Mouse (Mus musculus) urinary bladder, postnatal 14 days (tissue): ENCODE measurements around the gene Psma5.

ENCODE experiments used
- DNase-seq: peaks from one replicate; pipeline ENCODE4 v3.0.0; 2021; ENCODE audit warnings: low spot score

The Psma5 gene

DNA sequence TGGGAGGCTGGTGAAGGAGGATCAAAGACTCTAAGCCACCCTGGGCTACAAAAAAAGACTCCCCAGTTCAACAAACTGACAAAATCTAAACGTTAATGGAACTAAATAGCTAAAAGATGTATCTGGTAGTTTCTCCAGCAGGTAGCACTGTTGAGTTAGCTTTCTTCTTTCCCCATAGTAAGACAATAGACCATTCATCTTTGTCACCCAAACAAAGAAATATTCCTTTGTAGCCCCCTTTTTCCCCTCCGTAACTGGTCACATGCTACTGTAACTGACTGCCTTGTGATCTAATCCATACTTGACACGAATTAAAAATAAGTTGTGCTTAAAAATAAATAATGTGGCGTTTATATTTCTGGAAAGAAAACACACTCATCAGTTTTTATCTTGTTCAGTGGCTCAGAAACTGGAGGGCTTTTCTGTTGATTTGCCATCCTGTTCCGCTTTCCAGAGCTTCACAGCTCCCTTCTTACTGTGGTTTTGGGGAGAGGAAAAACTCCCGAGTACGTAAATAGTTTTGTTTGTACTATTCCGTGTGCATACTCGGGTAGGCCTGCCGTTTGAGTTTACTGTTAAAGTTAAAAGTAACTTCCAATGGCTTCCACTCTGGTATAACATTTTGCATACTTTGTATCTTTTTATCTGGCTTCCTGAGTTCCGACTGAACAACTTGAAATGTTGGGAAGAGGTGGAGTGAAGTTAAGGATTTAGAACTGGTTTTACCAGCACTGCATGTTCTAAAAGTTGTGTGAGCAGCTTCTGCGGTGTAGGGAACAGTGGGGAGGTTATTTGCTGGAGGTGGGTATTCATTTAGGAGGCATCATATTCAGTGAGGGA, 25.9 kb downstream of the Psma5 start:
- DNase-seq: no peak

DNA sequence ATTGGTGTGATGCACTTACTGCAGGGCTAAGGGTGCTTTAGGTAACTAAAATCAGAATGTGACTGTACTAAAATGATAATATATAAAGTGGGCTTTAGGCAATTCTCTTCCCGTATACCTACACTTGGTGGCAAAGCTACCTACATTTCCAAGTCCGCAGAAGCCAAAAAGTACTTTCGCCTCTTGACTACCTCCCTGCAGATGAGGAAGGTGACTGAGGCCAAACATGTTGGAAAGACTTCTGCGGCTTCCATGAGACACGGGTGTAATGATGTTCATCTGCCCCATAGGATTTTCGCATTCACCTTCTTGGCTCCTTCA, 26.5 kb downstream of the Psma5 start:
- no peak for DNase-seq

DNA sequence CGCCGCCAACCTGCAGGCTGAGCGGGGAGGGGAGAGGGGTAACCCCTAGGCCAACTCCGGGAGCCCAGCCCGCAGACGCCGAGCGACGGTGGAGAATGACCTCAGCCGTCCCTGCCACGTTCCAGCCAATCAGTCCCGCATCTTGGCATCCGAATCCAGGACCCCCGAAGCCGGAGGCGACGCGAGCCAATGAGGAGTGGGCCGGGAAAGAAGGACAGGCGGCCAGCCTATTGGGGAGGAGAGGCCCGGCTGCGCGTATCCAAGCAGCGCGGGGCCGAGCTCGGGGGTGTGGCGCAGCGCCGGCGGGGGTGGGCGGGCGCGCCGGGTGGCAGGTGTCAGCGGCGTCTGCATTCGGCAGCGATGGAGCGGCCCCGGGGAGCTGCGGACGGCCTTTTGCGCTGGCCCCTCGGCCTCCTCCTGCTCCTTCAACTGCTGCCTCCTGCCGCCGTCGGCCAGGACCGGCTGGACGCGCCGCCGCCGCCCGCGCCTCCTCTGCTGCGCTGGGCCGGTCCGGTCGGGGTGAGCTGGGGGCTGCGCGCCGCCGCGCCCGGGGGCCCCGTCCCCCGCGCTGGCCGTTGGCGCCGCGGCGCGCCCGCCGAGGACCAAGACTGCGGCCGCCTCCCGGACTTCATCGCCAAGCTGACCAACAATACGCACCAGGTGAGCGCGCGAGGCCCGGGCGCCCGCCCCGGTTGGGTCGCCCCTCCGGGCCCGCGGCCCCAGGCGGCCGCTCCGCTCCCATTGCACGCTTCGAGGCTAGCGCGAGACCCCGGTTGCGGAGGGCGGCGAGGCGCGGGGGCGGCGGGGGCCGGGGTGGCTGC, 27.3 kb downstream of the Psma5 start, which contains the start of gene Sort1:
TSS of gene Sort1 (plus strand) at position 302 of the 821 bp plus-strand sequence.
- peak; percentile 82 for DNase-seq

DNA sequence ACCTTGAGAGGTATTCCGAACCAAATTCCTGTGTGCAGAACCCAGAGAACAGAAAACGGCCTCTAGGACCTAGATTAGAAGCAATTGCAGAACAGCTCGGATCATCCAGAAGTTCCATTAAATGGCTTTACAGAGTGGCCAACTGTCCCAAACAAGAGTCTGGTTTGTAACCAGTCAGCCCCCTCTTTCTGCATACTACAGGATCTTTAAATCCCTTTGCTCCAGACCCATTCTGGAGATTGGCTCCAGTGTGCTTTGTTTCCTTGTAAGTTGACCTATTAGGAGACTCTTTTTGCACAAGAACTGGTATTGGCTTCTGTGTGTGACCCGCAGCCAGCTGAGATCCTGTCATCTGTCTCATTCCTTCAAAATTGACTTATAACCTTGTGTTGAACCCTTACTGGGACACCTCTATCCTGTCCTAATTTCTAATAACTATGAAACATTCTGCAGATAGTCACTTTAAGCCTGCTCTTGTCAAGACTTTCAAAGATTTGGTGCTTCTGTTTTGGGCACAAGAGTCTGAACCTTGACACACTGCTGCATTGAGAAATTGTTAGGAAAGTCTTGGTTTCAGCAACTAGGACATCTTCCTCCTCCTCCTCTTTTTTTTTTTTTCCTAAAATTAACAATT, 28.5 kb downstream of the Psma5 start:
- DNase-seq: no peak

DNA sequence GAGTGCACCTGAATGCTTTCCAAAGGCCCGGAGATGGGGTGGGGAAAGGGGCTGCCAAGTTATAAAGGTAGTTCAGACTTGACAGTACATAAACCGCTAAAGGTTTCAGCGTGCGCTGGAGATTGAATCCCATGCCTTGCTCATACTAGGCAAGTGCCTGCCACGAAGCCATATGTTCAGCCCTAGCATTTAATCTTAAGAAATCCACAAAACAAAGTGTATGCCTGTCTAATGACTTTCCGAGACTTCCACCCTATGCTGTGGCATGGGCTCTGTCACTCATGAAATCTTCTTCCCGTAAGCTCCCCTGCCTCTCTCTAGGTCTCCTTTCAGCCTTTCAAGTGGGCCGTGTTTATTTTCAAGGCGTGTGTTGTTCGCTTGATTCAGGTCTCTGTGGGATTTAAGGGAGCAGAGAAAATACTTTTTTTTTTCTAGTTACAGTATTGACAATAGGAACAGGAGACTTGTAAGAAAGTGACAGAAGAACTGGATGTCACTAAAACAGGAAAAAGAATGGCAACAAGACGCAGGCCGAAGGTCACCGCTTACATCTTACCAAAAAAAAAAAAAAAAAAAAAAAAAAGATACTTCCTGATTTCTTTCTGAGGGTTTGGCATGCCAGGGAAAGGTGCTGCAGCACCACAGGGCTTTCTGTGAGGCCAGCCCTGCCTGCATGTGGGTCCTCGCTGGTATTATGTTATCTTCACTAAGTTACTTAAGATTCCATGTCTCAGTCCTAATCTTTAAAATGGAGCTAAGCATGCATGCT, 30.1 kb downstream of the Psma5 start:
- DNase-seq: no peak

DNA sequence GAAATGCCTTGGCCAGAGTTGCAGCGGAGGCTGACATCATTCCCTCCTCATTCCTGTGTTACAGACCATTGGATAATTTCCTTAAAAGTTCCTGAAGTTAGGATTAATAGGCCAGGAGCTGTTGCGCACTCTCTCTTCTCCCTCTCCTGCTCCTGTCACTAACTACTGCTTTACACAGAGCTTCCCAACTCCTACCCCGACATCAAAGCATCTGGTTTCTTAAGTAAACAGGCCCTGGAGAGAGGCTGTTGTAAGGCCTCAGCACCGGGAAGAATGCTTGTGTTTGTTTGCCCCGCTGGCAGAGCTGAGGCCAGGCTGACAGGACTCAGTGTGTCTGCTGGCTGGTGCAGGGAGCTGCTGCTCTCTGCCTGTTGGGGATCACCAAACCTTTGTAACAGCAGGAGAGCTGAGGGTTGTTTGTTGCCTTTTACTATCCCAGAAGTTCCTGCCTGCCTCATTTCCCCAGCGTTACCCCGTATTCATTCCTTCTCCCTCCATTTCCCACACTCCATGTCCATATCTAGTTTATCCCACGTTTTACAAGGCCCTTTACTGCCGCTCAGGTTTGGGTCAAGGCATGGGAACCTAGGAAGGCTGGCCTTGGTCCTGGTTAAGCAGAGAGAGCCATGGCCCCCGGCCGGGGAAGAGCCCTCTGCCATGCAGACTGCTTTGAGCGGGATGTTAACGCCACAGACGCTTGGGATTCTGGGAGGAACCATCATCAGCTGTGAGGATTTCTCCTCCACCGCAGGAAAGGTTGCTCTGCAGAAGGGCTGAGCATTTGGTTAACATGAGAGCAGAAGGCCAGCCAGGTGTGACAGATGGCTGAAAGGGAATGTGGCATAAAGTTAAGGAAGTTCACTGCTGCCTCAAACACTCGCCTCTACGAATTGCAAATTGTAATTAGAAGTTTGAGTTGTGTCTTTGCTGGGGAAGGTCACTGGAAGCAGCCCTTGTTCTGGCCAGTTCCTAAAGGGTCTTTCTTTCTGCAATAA, 31.4 kb downstream of the Psma5 start:
- DNase-seq: peak; percentile 49

DNA sequence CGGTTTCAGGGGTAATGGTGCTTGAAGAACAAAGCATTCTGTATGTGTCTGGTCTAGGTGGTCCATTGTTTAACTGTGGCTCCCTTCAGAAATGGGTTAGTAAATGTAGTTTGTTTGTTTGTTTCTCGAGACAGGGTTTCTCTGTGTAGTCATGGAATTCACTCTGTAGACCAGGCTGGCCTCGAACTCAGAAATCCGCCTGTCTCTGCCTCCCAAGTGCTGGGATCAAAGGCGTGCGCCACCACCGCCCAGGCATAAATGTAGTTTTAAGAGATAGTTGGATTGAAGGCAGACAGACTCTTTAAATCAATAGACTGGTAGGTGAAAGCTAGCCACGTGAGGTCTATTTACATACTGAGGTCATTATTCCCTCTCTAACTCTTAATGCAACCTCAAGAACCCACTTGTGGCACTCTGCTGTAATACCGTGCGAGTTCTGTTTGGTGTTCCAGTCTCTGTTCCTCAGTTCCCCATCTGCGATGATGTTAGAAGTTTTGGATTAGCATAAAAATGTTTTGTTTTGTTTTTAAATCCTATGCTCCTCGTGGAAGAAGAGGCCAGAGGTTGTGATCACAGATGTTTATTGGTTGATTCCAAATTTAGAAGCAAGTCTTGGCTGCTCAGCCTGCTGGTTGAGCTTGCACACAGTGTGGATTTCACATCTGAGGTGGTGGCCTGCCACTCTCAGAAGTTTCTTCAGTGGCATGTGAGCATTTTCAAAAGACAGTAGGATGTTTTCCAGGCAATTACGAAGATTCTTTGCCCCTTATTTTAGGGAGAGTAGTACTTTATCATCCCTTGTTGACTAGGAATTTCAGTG, 32.8 kb downstream of the Psma5 start:
- no peak for DNase-seq

DNA sequence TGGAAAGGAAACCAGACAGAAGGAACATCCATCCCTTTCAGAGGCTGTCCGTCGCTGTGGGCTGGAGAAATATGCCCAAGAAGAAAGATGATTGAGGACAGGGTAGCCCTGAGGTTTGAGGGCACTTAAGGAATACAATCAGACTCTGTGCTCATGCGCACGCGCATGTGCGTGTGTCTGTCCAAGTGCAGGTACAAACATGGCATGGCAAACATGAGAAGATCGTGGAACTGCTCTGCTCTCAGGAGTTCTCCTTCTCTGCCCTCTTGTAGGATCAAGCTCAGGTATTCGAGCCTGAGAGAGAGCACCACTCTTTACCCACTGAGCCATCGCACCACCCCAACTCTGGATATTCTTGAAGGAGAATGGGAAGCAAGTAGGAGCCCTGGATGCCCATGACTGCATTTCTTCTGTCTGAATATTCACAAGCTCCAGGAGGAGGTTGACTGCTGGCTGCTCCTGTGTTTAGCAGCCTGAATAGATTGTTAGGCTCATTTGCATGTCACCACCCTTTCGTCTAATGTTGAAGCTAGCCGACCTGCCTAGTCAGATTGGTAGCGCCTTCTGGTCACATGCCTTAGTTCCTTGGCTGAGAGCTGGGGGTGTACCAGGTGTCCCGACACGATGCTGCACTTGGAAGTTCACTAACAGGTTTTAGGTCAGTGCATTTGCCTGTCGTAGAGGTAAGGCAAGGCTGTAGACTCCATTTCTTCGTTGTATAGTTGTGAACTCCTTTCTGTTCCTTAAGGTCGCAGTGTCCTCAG, 34.5 kb downstream of the Psma5 start:
- no peak for DNase-seq

DNA sequence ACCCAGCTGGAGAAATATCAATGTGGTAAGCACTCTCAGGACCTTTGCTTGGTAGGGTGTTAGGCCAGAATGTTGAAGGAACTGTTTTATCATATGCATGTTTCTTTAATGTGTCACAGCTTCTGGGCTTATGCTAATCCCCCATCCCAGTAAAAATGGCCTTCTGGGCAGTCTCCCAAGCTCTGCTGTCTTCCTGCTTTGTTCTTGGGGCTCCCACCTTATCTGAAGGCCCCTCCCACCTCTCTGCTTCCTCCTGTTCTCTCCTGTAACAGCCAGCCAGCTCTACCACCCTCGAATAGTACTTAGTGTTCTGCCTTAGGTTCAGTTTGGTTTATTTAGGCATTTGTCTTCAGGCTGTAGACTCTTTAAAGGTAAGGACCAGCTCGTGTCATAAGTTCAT, 37.7 kb downstream of the Psma5 start:
- peak; percentile 61 for DNase-seq

DNA sequence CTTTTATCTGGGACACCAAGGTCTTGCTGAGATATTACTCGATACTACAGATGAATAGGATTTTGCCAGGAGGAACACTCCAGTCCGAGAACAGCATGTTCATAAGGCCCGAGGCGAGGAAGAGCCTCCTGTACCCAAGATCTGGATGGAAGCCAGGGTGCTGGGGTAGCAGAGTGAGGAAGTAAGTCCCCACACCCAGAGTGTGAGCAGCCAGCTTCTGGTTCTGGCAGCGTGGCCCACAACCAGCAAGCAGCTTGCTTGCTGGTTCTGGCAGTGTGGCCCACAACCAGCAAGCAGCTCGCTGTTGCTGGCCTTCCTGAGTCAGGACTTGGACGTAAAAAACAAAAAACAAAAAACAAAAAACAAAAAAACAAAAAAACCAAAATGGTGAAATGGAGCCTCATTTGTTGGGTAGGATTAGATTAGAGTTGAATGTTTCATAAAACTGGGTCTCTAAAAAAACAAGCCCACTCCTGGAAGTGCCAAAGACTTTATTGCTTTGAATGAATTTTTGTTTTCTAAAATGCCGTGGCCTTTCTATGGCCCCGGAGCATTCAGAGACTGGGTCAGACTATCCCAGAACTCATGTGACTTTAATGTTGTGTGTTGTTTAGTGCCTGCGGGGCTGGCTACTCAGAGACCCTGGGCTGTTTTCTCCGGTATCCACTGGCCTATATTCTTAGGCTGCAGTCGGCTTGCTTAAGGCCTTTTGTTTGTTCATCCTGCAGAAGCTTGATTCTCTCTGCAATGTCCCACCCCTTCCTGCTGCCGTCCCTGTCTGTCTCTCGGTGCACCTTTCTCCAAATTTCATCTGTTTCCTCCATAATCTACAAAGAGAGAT, 38.9 kb downstream of the Psma5 start:
- peak; percentile 71 for DNase-seq

DNA sequence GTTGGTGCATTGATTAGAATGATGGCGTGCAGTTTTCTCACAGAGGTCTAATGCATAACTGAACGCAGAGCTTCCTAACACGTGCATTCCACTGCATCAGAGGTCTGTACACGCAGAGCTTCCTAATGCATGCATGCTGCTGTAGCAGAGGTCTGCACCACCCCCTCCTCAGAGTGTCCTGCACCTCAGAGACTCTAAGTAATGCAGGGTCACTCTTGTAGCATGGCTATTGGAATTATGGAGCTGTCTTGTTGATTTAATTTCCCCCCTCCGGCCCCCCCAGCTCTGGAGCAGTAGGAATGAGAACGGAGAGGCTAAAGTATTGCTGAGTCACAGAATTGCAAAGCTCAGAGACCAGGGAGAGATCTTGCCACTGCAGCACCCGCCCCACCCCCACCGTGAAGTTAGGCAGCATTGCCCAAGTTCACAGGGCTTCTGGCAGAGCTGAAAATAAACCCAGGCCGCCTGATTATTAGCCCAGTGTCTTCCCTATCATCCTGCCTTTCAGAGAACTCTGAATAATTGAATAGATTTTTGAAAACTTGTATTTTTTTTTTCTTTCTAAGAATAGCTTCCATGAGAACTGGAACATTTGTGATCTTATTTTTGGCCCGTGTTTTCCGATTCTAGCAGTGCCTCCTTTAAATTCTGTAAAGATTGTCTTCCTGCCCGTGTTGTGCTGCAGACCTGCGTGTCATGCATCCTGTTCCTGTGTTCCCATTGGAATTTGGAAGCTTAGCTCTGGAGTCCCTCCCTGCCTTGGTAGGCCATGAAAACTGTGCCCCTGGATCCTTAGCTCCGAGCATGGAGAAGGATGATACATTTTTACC, 39.7 kb downstream of the Psma5 start:
- DNase-seq: peak; percentile 66

DNA sequence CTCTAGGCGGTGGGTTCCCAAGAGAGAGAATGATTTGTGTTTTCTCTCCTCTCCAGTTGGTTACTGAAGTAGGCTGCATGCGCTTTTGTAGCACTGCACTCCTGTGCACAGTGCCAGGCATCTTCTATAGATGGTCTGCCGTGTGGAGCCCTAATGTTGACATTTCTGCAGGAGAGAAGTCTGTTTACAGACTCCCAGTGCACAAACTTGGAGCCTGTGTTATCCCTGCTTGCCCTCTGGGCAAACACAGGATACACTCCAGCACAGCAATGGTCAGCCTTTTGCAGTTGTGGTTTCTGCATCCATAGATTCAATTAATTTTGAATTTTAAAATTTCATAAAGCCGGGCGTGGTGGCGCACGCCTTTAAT, 40.3 kb downstream of the Psma5 start:
- no peak for DNase-seq

DNA sequence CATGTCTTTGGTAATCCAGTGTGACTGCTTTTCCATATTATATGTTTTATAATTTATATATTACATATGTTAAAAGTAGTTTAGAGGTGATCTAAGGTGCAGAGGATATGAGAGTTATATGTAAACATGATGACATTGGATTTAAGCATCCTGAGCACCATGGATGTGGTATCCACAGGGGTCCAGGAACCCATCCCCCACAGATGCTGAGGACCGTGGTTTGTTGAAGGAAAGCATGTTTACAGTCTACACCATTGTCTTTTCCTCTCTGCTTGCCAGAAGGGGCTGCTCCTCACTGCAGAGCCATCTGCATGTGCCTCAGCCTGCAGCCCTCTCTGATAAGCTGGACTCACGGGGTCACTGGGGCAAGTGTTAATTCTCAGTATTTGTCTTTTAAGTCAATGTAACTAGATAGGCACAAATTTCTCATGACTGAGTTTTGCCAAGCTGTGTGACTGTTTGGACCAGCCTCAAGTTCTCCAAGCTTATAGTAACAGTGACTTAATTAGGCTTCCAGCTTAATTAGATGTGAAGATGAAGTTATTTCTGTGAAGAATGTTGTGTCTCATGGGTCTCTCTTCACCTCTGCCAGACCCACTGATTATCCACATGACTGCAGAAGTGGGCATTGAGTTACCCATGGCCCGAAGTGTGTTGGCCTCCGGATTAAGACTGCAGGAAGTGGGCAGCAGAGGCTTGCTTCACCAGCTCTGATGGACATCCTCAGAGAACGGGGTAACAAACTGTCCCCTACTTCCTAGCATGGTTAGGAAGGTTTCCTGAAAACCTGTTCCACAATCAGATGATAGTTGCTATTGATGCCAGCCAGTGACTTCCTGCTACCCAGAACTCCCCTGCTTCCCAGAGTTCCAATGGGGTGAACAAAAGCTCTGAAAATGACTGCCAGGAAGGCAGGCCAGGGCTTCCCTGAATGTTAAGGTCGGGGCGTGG, 41.2 kb downstream of the Psma5 start:
- DNase-seq: no peak

DNA sequence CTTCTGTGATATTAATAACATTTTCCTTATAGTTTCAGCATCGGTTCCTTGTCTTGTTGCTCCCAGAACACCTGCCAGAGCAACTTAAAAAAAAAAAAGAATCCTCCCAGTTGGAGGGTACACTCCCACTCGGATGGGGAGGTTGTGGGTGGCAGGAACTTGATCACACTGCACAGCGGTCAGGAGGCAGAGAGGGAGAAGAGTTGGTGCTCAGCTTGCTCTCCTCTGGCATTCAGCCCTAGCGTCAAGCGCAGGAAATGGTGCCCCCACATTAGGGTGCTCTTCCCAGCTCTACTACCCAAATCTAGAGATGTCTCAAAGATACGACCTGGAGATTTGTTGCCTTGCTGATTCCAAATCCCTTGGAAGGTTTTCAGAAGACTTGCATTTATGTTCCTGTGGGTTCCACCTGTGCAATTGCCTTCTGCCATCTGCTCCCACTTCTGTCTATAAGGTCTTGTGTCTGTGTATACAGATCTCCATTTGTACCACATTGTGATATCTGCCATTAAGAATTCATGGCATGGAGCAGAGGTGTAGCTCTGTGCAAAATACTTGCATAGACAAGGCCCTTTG, 43.8 kb downstream of the Psma5 start:
- DNase-seq: no peak

DNA sequence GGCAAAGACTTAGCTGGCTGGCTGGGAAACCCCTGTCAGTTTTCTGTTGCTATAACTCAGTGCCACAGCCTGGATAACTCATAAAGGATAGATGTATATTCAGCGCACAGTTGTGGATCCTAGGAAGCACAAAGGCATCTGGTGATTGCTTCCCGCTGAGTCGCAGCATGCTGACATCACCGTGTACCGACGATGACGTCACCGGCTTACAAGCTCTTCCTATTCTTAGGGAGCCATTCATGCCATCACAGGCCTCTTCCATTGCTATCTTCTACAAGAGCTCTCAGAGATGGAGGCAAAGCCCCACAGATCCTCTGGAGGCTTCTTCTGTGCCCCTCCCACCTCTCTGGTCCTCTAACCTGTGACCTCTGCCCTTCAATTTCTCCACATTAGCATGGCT, 47.0 kb downstream of the Psma5 start:
- DNase-seq: no peak

DNA sequence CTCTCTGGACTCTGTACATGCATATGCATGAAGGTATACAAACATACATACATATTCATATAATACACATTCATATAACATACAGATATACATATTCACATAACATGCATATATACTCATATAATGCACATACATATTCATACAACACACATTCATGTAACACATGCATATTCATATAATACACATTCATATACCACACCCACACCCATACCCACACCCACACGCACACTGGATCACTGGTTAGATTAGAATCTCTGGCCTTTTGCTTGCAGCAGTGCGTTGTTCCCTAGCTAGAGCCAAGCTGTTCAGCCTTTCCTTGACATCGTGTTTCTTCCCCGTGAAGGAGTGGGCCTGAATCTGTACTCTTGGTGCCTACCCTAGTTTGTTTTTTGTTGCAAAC, 48.0 kb downstream of the Psma5 start:
- no peak for DNase-seq
